Mouse (Mus musculus): Measurements from ENCODE around the gene Muc13. TPM values are rescaled to one million over a fixed set of nuclear protein-coding genes. Genes with fewer than 3 reads are reported as not detected.

The Muc13 gene
- polyA plus RNA-seq, 1 experiment: 2.6 TPM

GRCm38 (mm10) chr16:33760542-33760941, 33.3 kb upstream of the Muc13 start:
- peaks cover 4% of the 10 kb centered on the region; the same call in 1 of the 2 replicates for H3K4me1 ChIP-seq (ENCODE audit: control insufficient read depth, insufficient read depth, insufficient read length)
- WGBS: 83% methylated on average over 5 of the region's 5 CpGs
- no peak overlapping the region for H3K4me3 ChIP-seq (ENCODE audit: extremely low read depth, insufficient read depth, insufficient read length)
- no peak for DNase-seq (ENCODE audit: low read depth in 1 of 2, low spot score in 2 of 2)
- H3K27me3 ChIP-seq (ENCODE audit: control insufficient read depth, insufficient read depth, low read length): no peaks in the 10 kb centered on the region
- TF ChIP-seq CTCF (IDR thresholded peaks at IDR 0.05; ENCODE audit: extremely low read depth, insufficient read depth, insufficient read length, insufficient replicate concordance): no peak
- peaks cover 26% of the 10 kb centered on the region for H3K36me3 ChIP-seq (ENCODE audit: control insufficient read depth, insufficient read depth, low read length)
- no peak overlapping the region for H3K27ac ChIP-seq (ENCODE audit: insufficient read depth, low read length)

- 95% methylated on average over 11 of the region's 11 CpGs for WGBS
- H3K36me3 ChIP-seq (ENCODE audit: control insufficient read depth, insufficient read depth, low read length): peaks cover 26% of the 10 kb centered on the region
- TF ChIP-seq CTCF (IDR thresholded peaks at IDR 0.05; ENCODE audit: extremely low read depth, insufficient read depth, insufficient read length, insufficient replicate concordance): no peak
- TF ChIP-seq POLR2A (IDR thresholded peaks at IDR 0.05; ENCODE audit: low read depth, low read length): no peak
- no peak overlapping the region for H3K4me3 ChIP-seq (ENCODE audit: extremely low read depth, insufficient read depth, insufficient read length)
- no peak for DNase-seq (ENCODE audit: low read depth in 1 of 2, low spot score in 2 of 2)
- H3K27me3 ChIP-seq (ENCODE audit: control insufficient read depth, insufficient read depth, low read length): no peaks in the 10 kb centered on the region
- H3K27ac ChIP-seq (ENCODE audit: insufficient read depth, low read length): no peak overlapping the region
- peaks cover 4% of the 10 kb centered on the region; the same call in 1 of the 2 replicates for H3K4me1 ChIP-seq (ENCODE audit: control insufficient read depth, insufficient read depth, insufficient read length)
Measured at GRCm38 (mm10) chr16:33760996-33761395, 32.8 kb upstream of the Muc13 start.

GRCm38 (mm10) chr16:33764501-33765193, 29.2 kb upstream of the Muc13 start:
- no peak overlapping the region for H3K27ac ChIP-seq (ENCODE audit: insufficient read depth, low read length)
- H3K4me3 ChIP-seq (ENCODE audit: extremely low read depth, insufficient read depth, insufficient read length): no peak overlapping the region
- peaks cover 27% of the 10 kb centered on the region for H3K36me3 ChIP-seq (ENCODE audit: control insufficient read depth, insufficient read depth, low read length)
- no peak for TF ChIP-seq CTCF (IDR thresholded peaks at IDR 0.05; ENCODE audit: extremely low read depth, insufficient read depth, insufficient read length, insufficient replicate concordance)
- no peak for DNase-seq (ENCODE audit: low read depth in 1 of 2, low spot score in 2 of 2)
- H3K4me1 ChIP-seq (ENCODE audit: control insufficient read depth, insufficient read depth, insufficient read length): peaks cover 8% of the 10 kb centered on the region; the same call in 1 of the 2 replicates
- H3K27me3 ChIP-seq (ENCODE audit: control insufficient read depth, insufficient read depth, low read length): no peaks in the 10 kb centered on the region
- 83% methylated on average over 12 of the region's 12 CpGs for WGBS

- Histone ChIP-seq H3K4me3 (ENCODE audit: extremely low read depth, insufficient read depth, insufficient read length) (no peak overlapping the region), H3K27ac (ENCODE audit: insufficient read depth, low read length) (no peak overlapping the region), H3K36me3 (ENCODE audit: control insufficient read depth, insufficient read depth, low read length) (peaks cover 27% of the 10 kb centered on the region), H3K27me3 (ENCODE audit: control insufficient read depth, insufficient read depth, low read length) (no peaks in the 10 kb centered on the region), H3K4me1 (ENCODE audit: control insufficient read depth, insufficient read depth, insufficient read length) (peaks cover 13% of the 10 kb centered on the region; the same call in 1 of the 2 replicates)
- 89% methylated on average over 2 of the region's 2 CpGs for WGBS
- TF ChIP-seq CTCF (IDR thresholded peaks at IDR 0.05; ENCODE audit: extremely low read depth, insufficient read depth, insufficient read length, insufficient replicate concordance) (no peak), POLR2A (IDR thresholded peaks at IDR 0.05; ENCODE audit: low read depth, low read length) (no peak)
- DNase-seq (ENCODE audit: low read depth in 1 of 2, low spot score in 2 of 2): no peak
Measured at GRCm38 (mm10) chr16:33765477-33765876, 28.4 kb upstream of the Muc13 start.

- DNase-seq (ENCODE audit: low read depth in 1 of 2, low spot score in 2 of 2): no peak
- Histone ChIP-seq H3K4me1 (ENCODE audit: control insufficient read depth, insufficient read depth, insufficient read length) (peaks cover 13% of the 10 kb centered on the region; the same call in 1 of the 2 replicates), H3K27ac (ENCODE audit: insufficient read depth, low read length) (no peak overlapping the region), H3K27me3 (ENCODE audit: control insufficient read depth, insufficient read depth, low read length) (no peaks in the 10 kb centered on the region), H3K4me3 (ENCODE audit: extremely low read depth, insufficient read depth, insufficient read length) (no peak overlapping the region), H3K36me3 (ENCODE audit: control insufficient read depth, insufficient read depth, low read length) (peaks cover 22% of the 10 kb centered on the region)
- TF ChIP-seq POLR2A (IDR thresholded peaks at IDR 0.05; ENCODE audit: low read depth, low read length) (no peak), CTCF (IDR thresholded peaks at IDR 0.05; ENCODE audit: extremely low read depth, insufficient read depth, insufficient read length, insufficient replicate concordance) (no peak)
- 91% methylated on average over 12 of the region's 12 CpGs for WGBS
Measured at GRCm38 (mm10) chr16:33766309-33766708, 27.5 kb upstream of the Muc13 start.

- TF ChIP-seq POLR2A (IDR thresholded peaks at IDR 0.05; ENCODE audit: low read depth, low read length) (no peak), CTCF (IDR thresholded peaks at IDR 0.05; ENCODE audit: extremely low read depth, insufficient read depth, insufficient read length, insufficient replicate concordance) (no peak)
Measured at GRCm38 (mm10) chr16:33766757-33767156, 27.1 kb upstream of the Muc13 start.

More at GRCm38 (mm10) chr16:33766757-33767156, 27.1 kb upstream of the Muc13 start:
- Histone ChIP-seq H3K27ac (ENCODE audit: insufficient read depth, low read length) (no peak overlapping the region), H3K4me3 (ENCODE audit: extremely low read depth, insufficient read depth, insufficient read length) (no peak overlapping the region), H3K27me3 (ENCODE audit: control insufficient read depth, insufficient read depth, low read length) (no peaks in the 10 kb centered on the region), H3K36me3 (ENCODE audit: control insufficient read depth, insufficient read depth, low read length) (peaks cover 18% of the 10 kb centered on the region), H3K4me1 (ENCODE audit: control insufficient read depth, insufficient read depth, insufficient read length) (peaks cover 13% of the 10 kb centered on the region; the same call in 1 of the 2 replicates)
- no peak for DNase-seq (ENCODE audit: low read depth in 1 of 2, low spot score in 2 of 2)
- WGBS: 92% methylated on average over 15 of the region's 15 CpGs

Data from spleen, adult 2 months (tissue).